Mouse (Mus musculus) hindbrain, embryonic 13.5 days (tissue): Measurements from ENCODE around the gene Pced1b. TPM values are rescaled to one million over a fixed set of nuclear protein-coding genes. Genes with fewer than 3 reads are reported as not detected.
A peak's percentile ranks its signal among the peaks of the same experiment; 100 is the strongest.
"Not testable (repeated sequence)": the region's sequence is repeated elsewhere in the genome, so short reads cannot be mapped to it uniquely, and the experiment has no call there.

Source experiments
- ATAC-seq: fragments of 200-750 bp; cut with Nextera tagmentation; 2 replicates; pipeline ENCODE4 v1.8.0; 2017; ENCODE audit warnings: moderate TSS enrichment; ENCODE audit not compliant: low FRiP score
- H3K27ac ChIP-seq: fragments of 300-500 bp; sonication (generic); 2 replicates; pipeline ENCODE4 v1.5.1; 2015; ENCODE audit warnings: inconsistent platforms, mild to moderate bottlenecking, moderate library complexity
- H3K27me3 ChIP-seq: fragments of 300-500 bp; sonication (generic); 2 replicates; pipeline ENCODE4 v1.6.1; 2015; ENCODE audit warnings: mild to moderate bottlenecking, inconsistent platforms
- H3K36me3 ChIP-seq: fragments of 300-500 bp; sonication (generic); 2 replicates; pipeline ENCODE4 v1.6.1; 2015; ENCODE audit warnings: mild to moderate bottlenecking, inconsistent platforms
- H3K4me1 ChIP-seq: fragments of 300-500 bp; sonication (generic); replicated peaks from 2 replicates; pipeline ENCODE4 v1.6.1; 2015; ENCODE audit warnings: inconsistent platforms
- H3K4me2 ChIP-seq: fragments of 300-500 bp; sonication (generic); 2 replicates; pipeline ENCODE4 v1.6.1; 2015; ENCODE audit warnings: inconsistent platforms, mild to moderate bottlenecking, moderate library complexity
- H3K4me3 ChIP-seq: fragments of 300-500 bp; sonication (generic); 2 replicates; pipeline ENCODE4 v1.5.1; 2015; ENCODE audit warnings: mild to moderate bottlenecking, inconsistent platforms
- H3K9ac ChIP-seq: fragments of 300-500 bp; sonication (generic); 2 replicates; pipeline ENCODE4 v1.6.1; 2015; ENCODE audit warnings: mild to moderate bottlenecking, inconsistent platforms
- H3K9me3 ChIP-seq: fragments of 300-500 bp; sonication (generic); 2 replicates; pipeline ENCODE4 v1.6.1; 2016; ENCODE audit warnings: inconsistent platforms
- WGBS: fragments of 180-500 bp; shearing (Covaris S2); methylation state at CpG from one replicate; pipeline ENCODE4 v1.1.7; 2015; 5-methylcytosine and 5-hydroxymethylcytosine counted together
- polyA plus RNA-seq: library from polyadenylated mRNA; unstranded; fragments of >200 nt; fragmentation: Nextera tagmentation; extraction: Ambion mirVana; gene quantifications from 2 replicates; pipeline ENCODE4 v1.2.1, GENCODE M21; 2015

Gene Pced1b
- polyA plus RNA-seq = 4.2 and 4.5 TPM in 2 replicates

DNA sequence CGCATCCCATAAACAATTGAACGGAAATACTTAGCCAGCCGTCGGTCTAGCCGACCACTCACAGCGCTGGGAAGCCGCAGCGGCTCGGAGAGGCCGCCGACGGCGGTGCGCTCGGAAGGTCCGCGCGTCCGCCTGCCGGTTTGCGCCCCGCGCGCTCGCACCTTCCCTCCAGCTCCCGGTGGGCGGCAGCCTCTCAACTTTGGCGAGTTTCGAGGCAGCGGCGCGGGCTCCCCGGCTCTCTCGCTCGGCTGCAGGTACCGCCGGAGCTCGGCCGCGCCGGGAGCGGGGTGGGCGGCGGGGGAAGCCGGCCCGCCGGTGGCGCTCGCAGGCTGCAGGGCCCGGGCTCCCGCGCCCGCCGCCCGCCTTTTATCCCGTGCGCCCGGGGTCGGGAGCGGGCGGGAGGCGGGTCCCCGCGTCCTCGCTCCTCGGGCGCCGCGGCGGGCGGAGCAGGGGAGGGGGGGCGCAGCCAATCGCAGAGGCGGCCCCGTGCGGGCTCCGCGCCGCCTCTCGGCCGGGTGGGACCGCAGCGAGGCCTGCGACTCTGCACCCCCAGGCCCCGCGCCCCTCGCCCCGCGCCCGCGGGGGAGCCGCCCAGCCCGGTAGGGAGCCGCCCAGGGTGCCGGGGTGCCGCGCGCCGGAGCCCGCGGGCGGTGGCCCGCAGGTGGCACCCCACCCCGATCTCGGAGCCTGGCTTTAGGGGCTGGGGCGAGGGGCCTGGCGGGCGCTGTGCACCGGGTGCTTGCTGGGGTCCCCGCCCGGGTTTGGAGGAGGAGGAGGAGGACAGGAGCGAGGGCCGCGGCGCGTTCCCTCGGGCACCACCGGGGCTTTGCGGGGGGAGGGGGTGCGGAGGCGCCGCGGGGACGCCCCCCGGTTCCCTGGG lies at the start of gene Pced1b, which contains the start of gene Amigo2:
Gene Pced1b (plus strand): TSS at position 197 of the 880 bp plus-strand sequence.
Gene Amigo2 (minus strand): TSS at position 377 of the 880 bp plus-strand sequence.
- Histone ChIP-seq H3K36me3 (no peaks in the 10 kb centered on the region), H3K27ac (peak within 1 kb of the TSS; percentile 87), H3K27me3 (peaks cover 18% of the 10 kb centered on the region), H3K9me3 (no peaks in the 10 kb centered on the region; the same call in 1 of the 2 replicates), H3K4me2 (peak within 1 kb of the TSS; percentile 79), H3K4me3 (peak within 1 kb of the TSS; percentile 83), H3K4me1 (peaks cover 32% of the 10 kb centered on the region), H3K9ac (peak within 1 kb of the TSS; percentile 92)
- WGBS = under 1% methylated on average over 82 of the region's 125 CpGs
- peak; percentile 93 for ATAC-seq

DNA sequence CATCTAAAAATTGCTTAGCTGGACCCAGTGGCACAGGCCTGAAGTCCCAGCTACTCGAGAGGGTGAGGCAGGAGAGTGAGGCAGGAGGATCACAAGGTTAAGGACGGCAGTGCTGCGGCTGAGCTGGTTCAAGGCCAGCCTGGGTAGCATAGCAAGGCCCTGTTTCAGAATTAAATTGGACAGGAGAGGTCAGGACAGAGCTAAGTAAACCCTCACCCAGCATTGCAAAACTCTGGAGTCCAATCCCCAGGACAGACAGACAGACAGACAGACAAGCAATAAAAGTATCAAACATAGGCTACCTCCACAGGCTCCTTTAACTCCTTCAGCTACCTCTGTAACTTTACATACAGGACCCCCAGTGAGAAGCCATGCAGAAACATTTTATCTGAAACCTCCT lies 42.0 kb upstream of the Pced1b start:
- H3K9me3 ChIP-seq = no peaks in the 10 kb centered on the region
- no peaks in the 10 kb centered on the region for H3K36me3 ChIP-seq
- no peak overlapping the region for H3K4me3 ChIP-seq
- no peaks in the 10 kb centered on the region for H3K27me3 ChIP-seq
- no peak overlapping the region for H3K27ac ChIP-seq
- no peak overlapping the region for H3K9ac ChIP-seq
- H3K4me2 ChIP-seq = no peak overlapping the region
- no peaks in the 10 kb centered on the region for H3K4me1 ChIP-seq
- no peak for ATAC-seq
- 87% methylated on average over 3 of the region's 3 CpGs for WGBS

DNA sequence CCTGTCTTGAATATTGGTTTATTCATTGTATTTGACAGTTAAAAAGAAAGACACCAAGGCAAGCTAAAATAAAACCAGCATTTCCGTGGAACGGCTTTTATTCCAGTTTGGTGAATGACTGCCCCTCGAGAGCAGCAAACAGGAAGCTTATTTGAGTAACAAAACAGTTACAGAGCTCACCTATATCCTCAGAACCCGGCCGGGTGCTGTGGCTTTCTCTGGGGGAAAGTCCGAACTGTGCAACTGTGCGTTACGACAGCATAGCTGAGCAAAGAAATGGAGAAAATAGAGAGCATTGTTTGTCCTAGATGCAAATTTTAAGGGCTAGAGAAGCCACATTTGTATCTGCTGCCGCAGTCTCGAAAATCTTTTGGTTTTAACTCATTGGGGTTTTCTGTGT lies 41.1 kb upstream of the Pced1b start:
- no peak overlapping the region for H3K27ac ChIP-seq
- no peaks in the 10 kb centered on the region for H3K9me3 ChIP-seq
- no peak overlapping the region for H3K4me2 ChIP-seq
- H3K4me3 ChIP-seq = no peak overlapping the region
- H3K36me3 ChIP-seq = no peaks in the 10 kb centered on the region
- no peaks in the 10 kb centered on the region for H3K27me3 ChIP-seq
- no peak overlapping the region for H3K9ac ChIP-seq
- WGBS = 84% methylated on average over 10 of the region's 10 CpGs
- no peaks in the 10 kb centered on the region for H3K4me1 ChIP-seq
- ATAC-seq = no peak

DNA sequence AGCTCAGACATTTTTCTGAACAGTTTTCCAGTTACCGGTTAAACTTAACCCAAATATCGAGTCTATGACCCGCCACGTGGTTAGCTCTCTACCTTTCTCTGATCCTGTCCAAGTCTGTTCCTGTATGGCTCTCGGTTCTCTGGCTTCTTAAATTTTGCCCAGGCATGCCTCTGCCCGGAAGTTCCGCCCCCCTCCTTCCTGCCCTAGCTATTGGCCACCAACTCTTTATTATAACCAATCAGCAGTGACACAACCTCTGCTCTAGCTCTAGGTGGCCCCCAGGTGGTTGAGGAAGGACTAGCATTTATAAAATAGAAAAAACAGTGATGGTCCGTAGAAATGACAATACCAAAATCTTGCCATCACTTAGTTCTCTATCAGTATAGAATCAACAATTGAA lies 40.4 kb upstream of the Pced1b start:
- Histone ChIP-seq H3K36me3 (no peaks in the 10 kb centered on the region), H3K9ac (no peak overlapping the region), H3K27ac (no peak overlapping the region), H3K4me2 (no peak overlapping the region), H3K4me3 (no peak overlapping the region), H3K4me1 (no peaks in the 10 kb centered on the region), H3K9me3 (no peaks in the 10 kb centered on the region), H3K27me3 (no peaks in the 10 kb centered on the region)
- ATAC-seq = no peak
- 97% methylated on average over 8 of the region's 8 CpGs for whole genome bisulfite sequencing

DNA sequence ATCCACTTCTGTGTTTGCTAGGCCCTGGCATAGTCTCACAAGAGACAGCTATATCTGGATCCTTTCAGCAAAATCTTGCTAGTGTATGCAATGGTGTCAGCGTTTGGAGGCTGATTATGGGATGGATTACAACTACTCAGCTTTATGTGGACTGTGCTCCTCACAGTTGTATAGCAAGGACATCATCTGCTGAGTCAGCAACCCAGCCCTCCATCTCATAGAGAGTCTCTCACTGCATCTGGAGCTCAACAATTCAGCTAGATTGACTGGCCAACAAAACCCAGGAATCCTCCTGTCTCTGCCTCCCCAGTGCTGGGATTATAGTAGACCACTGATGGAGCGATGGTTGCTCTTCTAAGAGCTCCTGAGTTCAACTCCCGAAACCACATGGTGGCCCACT lies 37.2 kb upstream of the Pced1b start:
- not testable (repeated sequence) for H3K4me3 ChIP-seq, H3K4me1 ChIP-seq, H3K27me3 ChIP-seq, H3K9ac ChIP-seq, ATAC-seq, H3K4me2 ChIP-seq, H3K27ac ChIP-seq, H3K36me3 ChIP-seq, H3K9me3 ChIP-seq
- WGBS = 84% methylated on average over 3 of the region's 3 CpGs

DNA sequence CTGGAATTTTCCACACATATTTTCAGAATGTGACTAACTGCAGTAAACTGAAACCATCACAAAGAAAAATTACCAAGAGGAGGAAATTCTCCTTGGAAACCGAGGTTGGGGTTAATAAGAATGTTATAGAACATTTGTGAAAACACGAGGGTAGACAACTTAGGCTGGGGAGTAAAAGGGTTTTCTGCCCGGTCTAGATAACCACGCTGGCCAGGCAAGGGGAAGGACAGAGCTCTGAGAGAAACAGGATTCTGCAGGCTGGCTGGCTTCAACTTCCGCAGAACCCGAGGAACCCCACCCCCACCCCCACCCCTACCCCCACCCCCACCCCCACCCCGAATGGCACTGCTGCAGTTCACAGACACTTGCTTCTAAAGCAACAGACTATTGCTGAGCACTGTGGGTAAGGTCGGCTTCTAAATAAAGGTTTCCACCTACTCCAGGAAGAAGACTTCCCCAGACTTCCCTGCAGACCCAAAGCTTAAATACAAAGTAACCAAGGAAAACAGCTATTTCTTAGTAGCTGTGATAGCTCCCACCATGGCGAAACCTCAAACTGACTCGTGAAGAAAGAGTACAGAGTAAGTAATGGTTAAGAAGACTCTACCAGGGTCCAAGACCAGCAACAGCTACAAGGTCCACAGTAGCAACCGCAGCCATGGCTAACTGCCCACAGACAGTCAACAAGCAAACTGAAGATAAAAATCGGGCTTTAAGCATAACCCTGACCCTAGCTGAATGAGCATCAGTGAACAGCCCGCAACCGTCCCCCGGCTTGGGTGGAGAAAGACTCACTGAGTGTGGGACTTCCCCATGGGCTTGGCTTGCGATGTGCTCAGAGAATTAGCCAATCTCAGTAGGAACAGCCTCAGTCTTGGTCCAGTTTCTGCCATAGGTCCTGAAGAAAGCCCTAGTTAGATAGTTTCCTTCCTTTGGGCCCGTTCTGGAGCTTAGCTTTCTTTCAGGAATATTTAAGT lies 34.1 kb upstream of the Pced1b start:
- H3K4me1 ChIP-seq = no peaks in the 10 kb centered on the region
- no peak overlapping the region for H3K4me3 ChIP-seq
- no peak for ATAC-seq
- no peaks in the 10 kb centered on the region for H3K9me3 ChIP-seq
- 84% methylated on average over 17 of the region's 17 CpGs for whole genome bisulfite sequencing
- H3K27me3 ChIP-seq = no peaks in the 10 kb centered on the region
- H3K27ac ChIP-seq = no peak overlapping the region
- no peak overlapping the region for H3K9ac ChIP-seq
- H3K36me3 ChIP-seq = no peaks in the 10 kb centered on the region
- H3K4me2 ChIP-seq = no peak overlapping the region

DNA sequence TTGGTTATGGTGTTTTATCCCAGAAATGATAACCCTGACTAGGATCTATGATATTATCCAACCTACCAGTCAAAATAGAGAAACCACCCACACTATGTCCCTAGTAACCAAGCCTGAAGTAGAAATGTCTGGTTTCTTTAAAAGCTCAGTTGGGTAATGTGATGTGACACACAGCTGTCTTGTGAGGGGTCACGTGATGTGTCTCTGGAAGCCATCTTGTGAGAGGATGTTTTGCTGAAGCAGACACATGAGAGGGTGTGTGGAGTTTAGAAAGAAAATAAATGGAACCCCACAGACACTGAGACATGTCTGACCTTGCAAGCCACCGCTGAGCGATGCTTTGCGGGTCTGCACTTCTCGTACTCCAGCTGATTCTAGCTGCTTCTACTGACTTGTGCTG lies 30.1 kb upstream of the Pced1b start:
- H3K36me3 ChIP-seq = no peaks in the 10 kb centered on the region
- H3K27ac ChIP-seq = no peak overlapping the region
- no peak overlapping the region for H3K4me3 ChIP-seq
- H3K27me3 ChIP-seq = no peaks in the 10 kb centered on the region
- no peak overlapping the region for H3K4me2 ChIP-seq
- ATAC-seq = no peak
- H3K4me1 ChIP-seq = no peaks in the 10 kb centered on the region
- 96% methylated on average over 5 of the region's 5 CpGs for WGBS
- H3K9ac ChIP-seq = no peak overlapping the region
- no peaks in the 10 kb centered on the region for H3K9me3 ChIP-seq

DNA sequence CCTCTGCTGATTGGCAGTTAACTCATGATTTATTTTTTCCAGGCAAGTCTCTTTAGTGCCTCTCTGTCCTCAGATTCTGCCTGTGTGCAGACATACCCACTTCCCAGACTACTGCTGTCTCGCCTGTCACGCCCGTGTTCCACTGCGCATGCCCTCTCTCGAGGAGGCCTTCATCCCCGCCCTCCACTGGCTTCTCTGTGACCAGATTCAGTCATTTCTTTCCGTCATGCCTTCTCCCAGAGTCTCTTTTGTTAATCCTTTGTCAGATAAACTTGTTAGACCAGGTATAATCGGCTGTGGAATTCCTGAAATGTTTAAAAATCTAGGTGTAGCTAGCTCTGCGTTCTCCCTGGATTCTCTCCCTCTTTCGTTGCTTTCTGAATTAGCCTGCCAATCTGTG lies 23.5 kb upstream of the Pced1b start:
- Histone ChIP-seq H3K4me2 (no peak overlapping the region), H3K27me3 (no peaks in the 10 kb centered on the region), H3K4me3 (no peak overlapping the region), H3K9ac (no peak overlapping the region), H3K27ac (no peak overlapping the region), H3K9me3 (peaks cover 8% of the 10 kb centered on the region; the same call in 1 of the 2 replicates), H3K4me1 (no peaks in the 10 kb centered on the region), H3K36me3 (no peaks in the 10 kb centered on the region)
- ATAC-seq = no peak
- 87% methylated on average over 10 of the region's 10 CpGs for WGBS

DNA sequence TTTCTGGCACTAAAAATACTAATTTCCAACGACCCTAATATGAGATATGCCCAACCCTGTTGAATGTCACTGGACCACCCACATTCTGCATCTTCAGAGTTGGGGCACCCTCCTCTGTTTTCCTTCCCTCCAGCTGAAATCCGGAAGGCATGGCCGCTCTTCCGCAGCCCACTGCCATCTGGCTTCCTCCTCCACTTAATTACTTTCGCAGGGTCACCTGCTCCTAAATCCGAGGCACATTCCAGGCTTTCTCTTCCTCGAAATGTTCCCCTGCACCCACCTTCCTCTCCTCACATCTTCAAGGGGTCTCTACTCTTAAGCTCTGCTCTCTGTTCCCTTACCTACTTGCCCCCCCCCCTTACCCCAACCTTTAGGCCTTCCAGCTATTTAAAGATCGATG lies 22.9 kb upstream of the Pced1b start:
- 76% methylated on average over 8 of the region's 8 CpGs for WGBS
- Histone ChIP-seq H3K27ac (no peak overlapping the region), H3K27me3 (no peaks in the 10 kb centered on the region), H3K4me1 (no peaks in the 10 kb centered on the region), H3K9me3 (peaks cover 8% of the 10 kb centered on the region; the same call in 1 of the 2 replicates), H3K4me3 (no peak overlapping the region), H3K4me2 (no peak overlapping the region), H3K36me3 (no peaks in the 10 kb centered on the region), H3K9ac (no peak overlapping the region)
- ATAC-seq = no peak

DNA sequence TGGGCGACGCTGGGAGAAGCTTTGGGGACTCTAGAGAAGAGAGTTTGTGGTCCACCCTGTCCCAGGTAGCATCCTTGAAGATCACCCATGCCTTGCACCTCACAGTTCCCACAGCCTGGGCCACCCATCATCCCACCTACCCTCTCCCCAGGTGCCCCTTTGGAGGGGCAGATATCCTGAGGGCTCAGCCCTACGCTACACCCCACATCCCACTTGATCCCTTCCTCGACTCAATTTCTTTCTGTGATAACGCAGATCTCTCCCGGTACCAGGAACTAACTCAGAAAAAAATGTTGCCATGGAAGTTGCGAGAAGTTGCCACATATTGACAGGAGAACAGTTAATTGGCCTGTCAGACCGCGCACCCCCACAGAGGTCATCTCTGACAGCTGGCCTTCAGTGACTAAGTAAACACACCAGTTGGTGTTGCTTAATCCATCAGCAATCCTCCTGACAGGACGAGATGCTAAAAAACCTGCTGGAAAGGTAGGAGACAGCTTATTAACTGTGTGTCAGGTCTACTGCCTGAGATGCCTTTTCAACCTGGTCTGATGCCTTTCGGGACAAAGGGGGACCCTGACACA lies 17.3 kb upstream of the Pced1b start:
- no peaks in the 10 kb centered on the region for H3K27me3 ChIP-seq
- WGBS = 83% methylated on average over 11 of the region's 11 CpGs
- no peak overlapping the region for H3K4me3 ChIP-seq
- 0 out of 2 replicates have a peak, but pooled peaks cover 12% of the 10 kb centered on the region for H3K9me3 ChIP-seq
- H3K4me2 ChIP-seq = no peak overlapping the region
- H3K27ac ChIP-seq = no peak overlapping the region
- no peak overlapping the region for H3K9ac ChIP-seq
- H3K4me1 ChIP-seq = no peaks in the 10 kb centered on the region
- H3K36me3 ChIP-seq = no peaks in the 10 kb centered on the region
- no peak for ATAC-seq

DNA sequence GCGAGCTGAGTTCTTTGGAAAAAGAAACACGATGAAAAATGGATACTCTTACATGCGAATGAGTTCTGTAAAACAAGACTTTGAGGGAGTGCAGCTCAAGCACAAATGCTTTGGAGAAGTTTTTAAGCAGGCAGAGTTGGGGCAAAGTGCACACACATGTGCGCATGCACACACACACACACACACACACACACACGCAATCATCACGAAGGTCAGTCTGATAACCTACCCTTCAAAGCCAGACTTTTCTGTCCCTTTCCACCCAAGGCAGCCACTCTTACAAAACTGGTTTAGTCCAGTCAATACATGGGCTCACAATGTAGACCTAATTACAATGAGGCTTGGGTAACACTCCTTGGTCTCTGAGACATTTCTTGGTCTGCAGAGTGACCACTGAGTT lies 12.8 kb upstream of the Pced1b start:
- H3K27ac ChIP-seq = no peak overlapping the region
- no peak overlapping the region for H3K4me3 ChIP-seq
- H3K4me1 ChIP-seq = no peaks in the 10 kb centered on the region
- no peaks in the 10 kb centered on the region for H3K36me3 ChIP-seq
- 0 out of 2 replicates have a peak, but pooled peaks cover 12% of the 10 kb centered on the region for H3K9me3 ChIP-seq
- ATAC-seq = no peak
- 96% methylated on average over 6 of the region's 6 CpGs for WGBS
- no peak overlapping the region for H3K9ac ChIP-seq
- H3K27me3 ChIP-seq = no peaks in the 10 kb centered on the region
- no peak overlapping the region for H3K4me2 ChIP-seq

DNA sequence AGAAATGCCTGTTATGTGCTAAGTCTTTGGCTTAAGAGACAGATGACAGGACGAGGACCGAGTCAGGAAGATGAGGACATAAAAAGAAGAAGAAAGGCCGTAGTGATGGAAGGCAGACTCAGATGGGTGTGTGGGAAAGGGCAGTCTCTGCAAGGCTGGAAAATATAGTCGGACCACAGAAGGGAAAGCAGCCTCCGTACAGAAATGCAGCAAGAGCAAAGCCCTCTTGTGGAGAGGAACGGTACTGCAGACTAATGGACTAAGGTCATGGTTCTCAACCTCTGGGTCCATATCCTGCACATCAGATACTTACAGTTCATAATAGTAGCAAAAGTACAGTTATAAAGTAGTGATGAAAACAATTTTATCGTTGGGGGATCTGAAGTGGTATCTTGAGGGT lies 11.7 kb upstream of the Pced1b start:
- Histone ChIP-seq H3K36me3 (no peaks in the 10 kb centered on the region), H3K9me3 (0 out of 2 replicates have a peak, but pooled peaks cover 12% of the 10 kb centered on the region), H3K4me1 (no peaks in the 10 kb centered on the region)

More for the DNA sequence above, 11.7 kb upstream of the Pced1b start:
- no peak overlapping the region for H3K4me3 ChIP-seq
- H3K27ac ChIP-seq = no peak overlapping the region
- no peak for ATAC-seq
- 30% methylated on average over 7 of the region's 7 CpGs for WGBS
- H3K27me3 ChIP-seq = no peaks in the 10 kb centered on the region
- H3K9ac ChIP-seq = no peak overlapping the region
- no peak overlapping the region for H3K4me2 ChIP-seq
